Mouse (Mus musculus): ENCODE measurements around the gene Bpnt1. TPM values are rescaled to one million over a fixed set of nuclear protein-coding genes. Genes with fewer than 3 reads are reported as not detected.
A peak's percentile ranks its signal among the peaks of the same experiment; 100 is the strongest.

Bpnt1 gene
- total RNA-seq, 1 experiment from 2014 or later, result 87.3 TPM

DNA sequence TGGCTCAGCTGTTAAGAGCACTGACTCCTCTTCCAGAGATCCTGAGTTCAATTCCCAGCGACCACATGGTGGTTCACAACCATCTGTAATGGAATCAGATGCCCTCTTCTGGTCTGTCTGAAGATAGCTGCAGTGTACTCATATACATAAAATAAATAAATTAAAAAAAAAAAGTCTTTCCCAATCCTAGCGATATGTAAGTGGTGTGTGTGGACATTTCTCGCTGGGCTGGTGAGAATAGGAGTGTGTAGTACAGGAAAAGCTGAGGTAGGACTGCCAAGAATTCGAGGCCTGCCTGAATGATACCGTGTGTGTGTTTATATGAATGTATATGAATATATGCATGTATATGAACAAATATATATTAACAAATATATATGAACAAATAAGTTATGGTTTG is 585 bp upstream of the Bpnt1 start:
- DNase-seq, result no peak

DNA sequence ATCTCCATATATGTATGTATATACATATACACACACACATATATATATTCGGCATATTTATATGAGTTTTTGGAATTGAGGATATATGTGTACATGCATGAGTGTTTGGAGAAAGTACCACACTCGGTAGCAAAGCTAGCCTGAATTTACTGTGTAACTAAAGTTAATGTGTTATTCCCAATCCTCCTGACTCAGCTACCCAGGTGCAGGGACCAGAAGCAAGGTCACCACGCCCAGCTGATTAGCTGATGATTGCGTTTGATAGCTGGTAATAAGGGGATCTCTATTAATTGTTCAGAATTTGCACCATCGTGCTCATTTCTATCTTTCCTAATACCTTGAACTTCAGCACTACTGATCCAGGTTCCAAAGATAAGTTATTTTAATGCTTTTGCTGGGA is 1.7 kb downstream of the Bpnt1 start:
- no peak for DNase-seq

DNA sequence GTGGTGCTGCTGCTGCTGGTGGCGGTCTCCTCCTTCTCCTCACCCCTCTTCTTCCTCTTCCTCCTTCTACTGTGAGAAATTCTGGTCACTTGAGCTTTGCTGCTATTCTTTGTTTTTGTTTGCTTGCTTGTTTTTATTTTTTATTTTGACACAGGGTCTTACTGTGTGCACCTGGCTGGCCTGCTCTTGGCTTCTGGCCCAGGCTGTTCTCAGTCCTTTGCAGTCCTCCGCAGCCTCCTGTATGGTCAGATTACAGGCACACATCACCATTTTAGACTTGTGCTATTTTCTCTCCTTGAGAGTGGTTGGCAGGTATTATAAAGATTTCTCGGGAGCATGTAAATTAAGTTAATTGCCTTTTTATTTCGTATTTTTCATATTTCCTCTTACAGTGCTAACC is 2.2 kb downstream of the Bpnt1 start:
- DNase-seq, result no peak

DNA sequence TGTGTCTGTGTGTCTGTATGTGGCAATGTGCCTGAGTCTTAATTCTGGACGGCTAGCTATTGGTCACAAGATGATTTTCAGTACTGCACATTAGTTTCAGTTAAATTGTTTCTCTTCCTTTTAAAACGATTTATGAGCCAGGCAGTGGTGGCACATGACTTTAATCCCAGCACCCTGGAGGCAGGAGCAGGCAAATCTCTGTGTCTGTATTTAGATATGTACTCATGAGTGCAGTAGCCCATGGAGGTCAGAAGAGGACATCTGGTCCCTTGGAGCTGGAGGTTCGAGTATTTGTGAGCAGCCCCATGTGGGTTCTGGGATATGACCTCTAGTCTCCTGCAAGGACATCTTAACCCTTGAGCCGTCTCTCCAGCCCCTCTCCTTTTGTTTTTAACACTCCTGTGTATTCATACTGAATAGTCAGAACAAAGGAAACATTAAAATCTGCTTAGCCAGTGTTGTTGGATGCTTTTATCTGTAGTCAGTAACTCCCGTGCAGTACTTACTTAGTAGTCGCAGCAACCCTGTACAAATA is 3.3 kb downstream of the Bpnt1 start:
- no peak for DNase-seq

DNA sequence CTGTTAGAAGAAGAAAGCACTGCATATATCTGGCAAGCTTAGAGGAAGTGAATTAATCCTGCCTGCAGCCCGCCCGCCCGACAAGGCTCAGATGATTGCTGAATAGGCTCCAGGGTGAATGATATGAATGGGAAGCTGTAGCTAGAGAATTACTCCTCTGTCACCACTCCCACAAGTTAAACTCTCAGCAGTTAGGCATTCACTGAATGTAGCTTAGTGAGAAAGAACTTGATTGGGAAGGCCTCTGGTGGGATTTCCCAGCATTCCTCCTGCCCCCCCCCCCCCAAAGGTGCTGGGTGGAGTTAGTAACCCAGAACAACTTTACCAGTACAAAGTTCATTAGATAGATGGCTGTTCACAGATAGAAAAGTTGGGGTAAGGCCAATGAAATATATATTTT is 4.6 kb downstream of the Bpnt1 start:
- DNase-seq, result no peak

DNA sequence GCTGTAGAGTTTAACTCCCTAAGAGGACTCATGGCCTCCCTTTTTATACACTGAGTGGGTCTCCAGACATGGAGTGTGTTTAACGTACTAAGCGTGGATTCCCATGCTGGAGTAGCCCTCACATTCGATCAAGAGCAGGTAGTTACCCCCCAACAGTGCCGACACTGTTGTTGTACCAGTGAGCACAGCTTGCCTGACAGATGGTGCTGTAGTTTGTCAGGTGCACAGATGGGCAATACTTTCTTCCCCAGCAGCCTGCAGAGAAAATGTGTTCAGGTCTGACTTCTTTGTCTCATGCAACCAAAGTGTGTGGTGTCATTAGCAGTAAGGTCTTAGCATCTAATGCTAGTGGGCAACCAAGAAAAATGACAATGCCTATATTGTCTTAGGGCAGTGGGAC is 10.5 kb downstream of the Bpnt1 start:
- no peak for DNase-seq

DNA sequence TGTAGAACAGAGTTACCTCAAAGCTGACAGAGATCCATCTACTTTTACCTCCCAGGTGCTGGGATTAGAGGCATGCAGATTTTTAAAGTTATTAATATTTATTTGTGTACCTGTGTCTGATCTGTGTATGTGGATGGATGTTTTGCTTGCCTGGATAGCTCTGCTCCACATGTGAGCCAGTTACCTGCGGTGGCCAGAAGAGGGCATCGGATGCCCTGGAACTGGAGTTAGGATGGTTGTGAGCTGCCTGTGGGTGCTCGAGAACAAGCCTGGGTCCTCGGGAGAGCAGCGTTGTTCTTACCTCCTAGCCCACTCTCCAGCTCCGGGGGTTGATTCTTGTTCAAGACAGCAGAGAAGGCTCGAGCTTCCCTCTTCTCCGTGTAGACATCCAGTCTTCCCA is 11.5 kb downstream of the Bpnt1 start:
- DNase-seq, result no peak

DNA sequence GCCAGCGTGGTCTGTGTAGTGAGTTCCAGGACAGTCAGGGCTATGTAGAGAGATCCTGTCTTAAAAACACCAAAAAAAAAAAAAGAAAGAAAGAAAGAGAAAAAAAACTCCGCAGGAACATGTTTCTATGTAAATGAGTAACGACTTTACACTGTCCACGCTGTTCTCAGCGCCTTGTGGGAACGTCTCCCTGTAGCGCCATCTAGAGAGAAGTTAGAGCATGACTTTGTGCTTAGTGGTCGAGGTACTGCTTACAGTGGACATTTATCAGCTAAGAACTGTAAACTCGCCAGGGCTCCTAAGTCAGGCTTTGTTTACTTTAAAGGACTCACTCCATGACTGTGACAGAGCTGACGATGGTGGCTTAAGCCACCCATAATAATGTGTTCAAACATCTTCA is 14.2 kb downstream of the Bpnt1 start:
- peak; percentile 18 for DNase-seq

DNA sequence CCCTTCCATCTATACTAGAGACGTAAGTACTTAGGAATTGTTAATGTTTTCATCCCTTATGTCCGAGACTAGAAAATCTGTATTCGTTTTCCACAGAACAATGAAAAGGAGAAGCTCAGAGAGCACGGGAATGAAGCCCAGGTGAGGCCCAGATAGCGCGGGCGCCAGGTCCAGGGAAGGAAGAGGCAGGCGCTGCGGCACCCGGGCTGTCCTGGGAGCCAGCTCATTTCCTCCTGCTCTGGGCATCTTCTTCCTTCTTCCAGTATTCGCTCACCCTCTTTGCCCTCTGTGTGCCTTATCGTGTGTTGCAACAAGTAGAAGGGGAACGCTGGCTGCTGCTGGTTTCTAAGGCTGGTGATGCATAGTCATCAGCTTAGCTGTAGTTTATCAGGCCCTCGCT is 17.8 kb downstream of the Bpnt1 start:
- DNase-seq, result no peak

DNA sequence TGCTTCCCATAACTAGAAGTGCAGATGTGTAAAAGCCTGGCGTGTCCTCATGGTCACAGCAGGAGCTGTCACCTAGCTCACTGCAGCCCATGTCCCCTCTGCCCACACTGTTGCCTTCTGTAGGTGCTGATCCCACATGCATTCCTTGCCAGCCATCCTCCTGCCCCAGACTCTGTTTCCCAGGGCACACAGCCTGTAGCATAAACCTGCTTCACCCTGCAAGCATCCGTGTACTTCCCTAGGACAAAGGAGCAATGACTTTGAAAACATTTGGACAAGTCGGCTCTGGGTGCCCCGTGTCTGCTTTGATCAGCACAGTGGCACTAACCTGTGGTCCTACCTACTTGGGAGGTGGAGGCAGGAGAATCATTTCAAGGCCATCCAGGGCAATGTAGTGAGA is 18.7 kb downstream of the Bpnt1 start:
- DNase-seq, result no peak

DNA sequence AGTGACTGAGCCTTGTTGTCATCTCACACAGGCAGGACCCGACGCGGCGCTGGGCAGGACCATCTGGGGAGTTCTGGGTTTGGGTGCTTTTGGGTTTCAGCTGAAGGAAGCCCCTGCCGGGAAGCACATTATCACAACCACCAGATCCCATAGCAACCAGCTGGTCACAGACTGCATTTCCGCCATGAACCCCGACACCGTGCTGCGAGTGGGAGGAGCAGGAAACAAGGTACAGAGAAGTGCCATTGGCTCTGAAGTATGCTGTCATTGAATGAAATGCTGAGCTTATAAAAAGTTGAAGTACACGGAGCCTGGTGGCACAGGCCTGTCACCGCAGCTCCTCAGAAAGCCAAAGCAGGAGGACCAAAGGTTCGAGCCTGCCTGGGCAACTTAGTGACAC is 20.2 kb downstream of the Bpnt1 start:
- DNase-seq, result no peak

DNA sequence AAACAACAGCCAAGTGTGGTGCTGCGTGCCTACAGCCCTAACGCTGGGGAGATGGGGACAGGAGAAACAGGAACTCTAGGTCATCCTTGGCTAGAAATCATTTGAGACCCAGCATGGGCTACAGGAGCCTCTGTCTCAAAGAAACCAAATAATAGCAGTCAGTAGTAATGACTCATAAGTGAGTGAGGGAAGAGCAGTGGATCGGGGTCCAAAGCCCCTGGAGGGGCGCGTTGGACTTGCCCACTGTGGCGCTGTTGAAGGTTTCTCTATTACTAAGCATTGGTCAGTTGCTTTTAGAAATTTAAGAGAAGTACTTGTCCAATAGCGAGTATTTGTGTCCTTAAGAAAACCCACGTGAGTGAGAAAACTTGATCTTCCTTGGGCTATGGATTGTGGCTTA is 21.4 kb downstream of the Bpnt1 start:
- no peak for DNase-seq

DNA sequence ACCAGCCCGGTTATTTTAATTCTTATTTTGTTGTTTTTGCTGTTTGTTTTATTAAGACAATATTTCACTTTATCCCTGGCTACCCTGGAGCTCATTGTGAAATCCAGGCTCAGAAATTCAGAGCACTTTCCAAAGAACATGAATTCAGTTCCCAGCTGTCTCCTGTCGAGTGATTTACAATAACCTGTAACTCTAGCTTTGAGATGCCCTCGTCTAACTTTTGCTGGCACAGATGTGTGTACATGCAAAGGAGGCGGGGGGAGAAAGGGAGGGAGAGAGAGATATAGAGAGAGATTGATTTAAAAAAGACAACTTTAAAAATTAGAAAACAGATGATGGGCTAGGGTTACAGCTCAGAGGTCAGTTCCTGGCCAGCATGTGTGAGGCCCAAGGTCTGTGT is 22.8 kb downstream of the Bpnt1 start:
- no peak for DNase-seq

DNA sequence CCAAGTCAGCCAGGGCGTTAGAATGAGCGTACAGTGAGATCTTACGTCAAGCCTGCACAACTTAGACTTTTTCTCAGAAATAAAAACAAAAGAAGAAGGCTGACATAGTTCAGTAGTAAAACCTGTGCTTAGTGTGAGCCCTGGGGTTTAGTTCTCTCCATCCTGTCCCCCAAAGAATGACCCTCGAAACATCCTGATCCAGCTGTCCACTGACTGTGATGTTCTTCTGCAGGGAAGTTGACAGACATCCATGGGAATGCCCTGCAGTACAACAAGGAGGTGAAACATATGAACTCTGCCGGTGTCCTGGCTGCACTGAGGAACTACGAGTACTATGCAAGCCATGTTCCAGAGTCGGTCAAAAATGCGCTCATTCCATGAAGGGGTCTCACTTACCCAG is 24.3 kb downstream of the Bpnt1 start:
- no peak for DNase-seq

DNA sequence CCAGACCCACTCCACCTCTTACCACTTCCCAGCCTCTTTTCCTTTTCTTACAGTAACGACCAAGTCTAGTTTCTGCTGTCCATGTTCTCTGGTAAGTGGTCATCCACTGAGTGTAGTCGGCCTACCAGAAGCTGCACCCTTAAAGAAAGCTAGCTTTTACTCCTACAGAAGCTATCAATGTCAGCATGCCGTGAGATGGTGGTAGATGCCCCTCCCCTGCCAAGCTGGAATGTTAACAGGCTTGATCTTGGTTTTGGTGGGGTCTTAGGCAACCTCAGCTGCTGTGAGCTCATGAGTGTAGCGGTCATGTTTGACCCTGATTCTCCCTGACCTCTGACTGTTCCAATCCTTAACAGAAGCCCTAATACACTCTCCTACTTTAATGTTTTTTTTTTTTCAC is 26.3 kb downstream of the Bpnt1 start:
- no peak for DNase-seq

DNA sequence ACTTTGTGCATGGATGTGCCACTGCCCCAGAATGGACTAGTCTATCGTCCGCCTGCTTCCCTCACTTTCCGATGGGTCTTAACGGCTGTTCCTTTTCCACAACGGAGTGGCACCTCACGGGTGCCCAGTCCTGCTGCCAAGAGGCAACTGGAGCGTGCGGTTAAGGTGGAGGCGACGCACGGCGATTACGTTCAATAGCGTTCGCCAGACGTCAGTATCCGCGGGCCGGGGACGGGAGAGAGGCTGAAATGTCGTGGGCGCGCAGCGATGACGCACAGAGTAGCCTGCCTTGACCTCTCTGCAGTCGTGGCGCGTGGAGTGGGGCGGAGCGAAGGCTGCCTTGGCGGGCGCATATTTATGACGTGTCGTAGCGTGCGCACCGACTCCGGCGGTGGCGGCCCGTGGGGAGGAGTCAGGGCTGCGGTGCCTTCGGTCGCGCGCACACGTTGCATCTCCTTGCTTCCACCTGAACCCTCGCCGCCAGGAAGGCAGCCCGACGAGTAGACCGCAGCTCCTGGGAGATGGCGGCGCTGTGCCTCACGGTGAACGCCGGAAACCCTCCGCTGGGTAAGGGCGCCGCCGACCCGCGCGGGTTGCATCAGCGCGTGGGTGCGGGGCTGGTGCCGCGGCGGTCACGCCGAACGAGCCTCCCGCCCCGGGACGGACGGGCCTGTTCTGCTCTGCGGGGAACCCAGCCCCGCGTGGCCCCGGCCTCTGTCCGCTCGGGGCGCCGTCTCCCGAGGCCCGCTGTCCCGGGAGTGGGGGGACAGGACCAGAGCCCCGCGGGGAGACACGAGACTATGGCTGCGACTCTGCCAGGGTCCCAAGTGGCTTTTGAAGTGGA is 30.9 kb downstream of the Bpnt1 start, which contains the start of gene Eprs:
Gene Eprs, plus strand, starts transcription at position 368 of the 844 bp plus-strand sequence.
- DNase-seq, result peak; percentile 99

DNA sequence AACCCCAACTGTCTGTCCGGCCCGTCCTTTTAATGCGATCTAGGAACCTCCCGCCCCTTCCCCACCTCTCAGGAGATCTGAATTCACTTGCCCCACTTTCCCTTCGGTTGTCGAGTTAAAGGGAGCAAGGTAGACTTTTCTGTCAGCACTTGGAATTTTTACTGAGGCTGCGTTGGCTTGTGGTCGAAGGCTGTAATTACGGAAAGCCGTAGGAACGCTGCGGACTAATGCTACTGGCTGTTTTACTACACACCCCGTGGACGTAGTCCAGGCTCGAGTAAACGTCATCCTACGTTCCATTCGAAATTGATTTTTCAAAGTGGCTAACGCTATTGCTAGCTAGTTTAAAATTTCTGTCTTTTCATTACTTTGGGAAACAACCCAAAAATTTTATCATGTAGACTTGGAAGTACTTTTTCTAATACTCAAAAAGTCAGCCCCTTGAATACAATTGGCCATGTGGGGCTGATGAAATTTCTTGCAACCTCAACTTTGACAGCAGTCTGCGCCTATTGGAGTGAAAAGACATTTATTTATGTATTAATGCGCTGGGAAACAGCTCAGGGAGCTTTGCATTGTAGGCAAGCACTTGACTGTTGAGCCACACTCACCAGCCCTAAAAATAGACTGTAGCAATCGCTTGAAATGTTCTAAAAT is 31.7 kb downstream of the Bpnt1 start:
- DNase-seq, result peak; percentile 76

DNA sequence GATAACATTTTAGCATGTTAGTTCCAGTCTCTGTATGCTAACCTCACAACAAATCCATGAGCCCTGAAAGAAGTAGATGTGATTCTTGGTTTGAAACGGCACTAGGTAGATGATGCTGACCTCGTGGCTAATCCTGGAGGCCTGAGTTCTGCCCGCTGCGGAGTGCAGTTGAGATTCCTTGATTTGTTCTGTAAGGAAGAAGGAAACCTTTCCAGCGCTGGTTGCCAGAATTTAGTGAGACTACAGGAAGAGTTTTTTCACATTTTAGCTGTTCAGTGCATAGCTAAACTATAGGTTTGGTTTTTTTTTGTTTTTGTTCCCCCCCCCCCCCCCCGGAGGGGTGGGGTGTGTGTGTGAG is 32.2 kb downstream of the Bpnt1 start:
- DNase-seq, result no peak

DNA sequence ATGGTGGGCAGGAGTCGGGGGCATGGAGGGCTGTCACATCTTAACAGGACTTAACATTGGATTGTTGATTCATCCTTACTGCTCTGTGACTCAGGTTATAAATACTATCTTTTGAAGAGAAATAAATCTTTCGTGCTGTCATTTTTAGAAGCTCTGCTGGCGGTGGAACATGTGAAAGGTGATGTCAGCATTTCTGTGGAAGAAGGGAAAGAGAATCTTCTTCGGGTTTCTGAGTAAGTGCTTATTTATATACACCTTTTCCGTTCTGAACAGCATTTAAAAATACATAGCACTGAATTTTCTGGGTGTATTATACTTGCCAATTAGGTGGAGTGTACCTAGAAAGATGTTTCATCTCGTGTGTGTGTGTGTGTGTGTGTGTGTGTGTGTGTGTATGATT is 35.4 kb downstream of the Bpnt1 start:
- no peak for DNase-seq

DNA sequence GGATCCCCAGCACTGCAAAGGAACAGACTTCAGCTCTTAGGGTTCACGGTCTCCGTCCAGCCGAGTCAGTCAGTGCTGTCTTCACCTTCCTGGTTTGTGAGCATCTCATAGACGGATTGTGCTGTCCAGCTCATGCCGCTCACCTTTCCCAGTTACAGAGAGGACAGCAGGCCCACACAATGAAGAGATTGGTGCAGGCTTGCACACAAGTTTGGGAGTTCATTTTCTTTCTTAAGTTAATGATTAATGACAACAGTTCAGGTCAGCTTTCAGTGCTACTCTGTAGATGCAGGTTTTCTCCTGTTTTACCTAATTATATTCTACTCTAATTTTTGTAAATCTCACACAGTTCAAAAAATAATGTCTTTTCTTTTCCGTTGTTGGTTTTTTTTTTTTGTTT is 38.0 kb downstream of the Bpnt1 start:
- no peak for DNase-seq

DNA sequence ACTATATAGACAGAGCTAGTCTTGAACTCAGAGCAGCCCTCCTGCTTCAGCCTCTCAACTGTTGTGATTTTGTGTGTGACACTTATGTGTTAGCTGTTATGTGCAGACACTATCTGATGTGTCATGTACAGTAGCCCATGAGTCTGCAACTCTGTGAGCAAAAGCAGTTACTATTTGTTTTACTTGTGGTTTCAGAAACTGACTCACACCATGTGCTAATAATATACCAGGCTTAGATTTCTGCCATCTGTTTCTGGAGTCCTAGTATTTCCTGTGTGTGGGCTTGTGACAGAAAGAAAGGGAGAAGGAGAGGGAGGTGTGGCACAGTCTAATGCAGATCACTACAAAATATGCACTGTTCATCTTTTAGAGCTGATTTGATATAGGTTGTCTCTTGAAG is 44.4 kb downstream of the Bpnt1 start:
- no peak for DNase-seq

DNA sequence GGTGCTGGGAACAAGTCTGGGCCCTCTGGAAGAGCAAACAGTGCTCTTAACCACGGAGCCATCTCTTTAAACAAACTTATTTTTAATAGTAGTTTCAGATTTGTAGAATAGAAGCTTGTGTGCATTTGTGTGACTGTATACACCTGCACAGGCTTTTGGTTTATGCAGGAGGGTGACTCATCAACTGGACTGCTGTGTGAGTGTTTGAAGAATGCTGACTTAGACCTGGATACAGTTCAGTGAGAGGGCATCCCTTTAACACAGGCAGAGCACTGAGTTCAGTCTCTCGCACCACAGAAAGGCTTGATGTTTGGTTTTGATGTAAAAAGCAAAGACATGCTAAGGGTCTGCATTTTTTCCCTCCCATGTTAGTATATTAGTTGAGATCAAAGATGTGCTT is 45.5 kb downstream of the Bpnt1 start:
- DNase-seq, result no peak

DNA sequence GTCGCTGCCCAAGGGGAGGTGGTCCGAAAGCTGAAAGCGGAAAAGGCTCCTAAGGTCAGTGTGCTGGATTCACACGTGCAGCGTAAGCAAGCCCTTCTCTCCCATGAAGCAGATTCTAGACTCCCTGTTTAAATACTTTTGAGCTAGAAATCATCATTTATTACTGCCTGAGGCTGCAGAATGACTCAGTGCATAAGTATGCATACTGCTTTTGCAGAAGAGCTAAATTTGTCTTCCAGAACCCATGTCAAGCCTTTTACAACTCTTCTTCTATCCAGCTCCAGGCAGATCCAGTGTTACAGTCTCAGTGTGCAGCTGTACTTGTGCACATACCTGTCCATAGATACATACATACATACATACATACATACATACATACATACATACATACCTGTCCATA is 69.7 kb downstream of the Bpnt1 start:
- no peak for DNase-seq

DNA sequence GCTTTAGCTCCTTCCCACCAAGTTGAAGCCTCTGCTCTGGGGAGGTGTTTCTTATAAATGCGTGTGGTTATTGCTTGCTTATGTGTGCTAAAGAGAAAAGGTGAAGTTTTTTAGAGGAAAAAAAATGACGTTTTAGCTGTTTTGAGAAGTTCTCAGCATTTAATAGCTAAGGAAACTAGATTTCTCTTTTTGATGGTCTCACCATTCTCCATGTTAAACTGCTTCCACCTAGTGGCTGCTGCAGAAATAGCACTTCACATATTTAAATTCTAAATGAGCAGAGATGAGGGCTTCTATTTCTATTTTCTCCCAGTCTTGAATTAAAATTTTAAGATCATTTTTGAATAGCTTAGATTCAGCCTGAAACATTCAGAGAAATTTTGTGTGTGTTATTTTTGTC is 72.1 kb downstream of the Bpnt1 start:
- DNase-seq, result no peak
